Mouse (Mus musculus): ENCODE data around the gene Tbx6. TPM values are rescaled to one million over a fixed set of nuclear protein-coding genes. Genes with fewer than 3 reads are reported as not detected.
A peak's percentile ranks its signal among the peaks of the same experiment; 100 is the strongest.

Gene Tbx6
- polyA plus RNA-seq, 1 experiment = 3.0 TPM

GRCm38 (mm10) chr7:126749582-126750343 is 31.5 kb upstream of the Tbx6 start:
- TF ChIP-seq FLI1 (IDR thresholded peaks at IDR 0.05; ENCODE audit: low read length) (no peak), GATA1 (IDR thresholded peaks at IDR 0.05; ENCODE audit: borderline replicate concordance, low read length) (no peak)
- H3K9me3 ChIP-seq = peaks cover 5% of the 10 kb centered on the region
- H3K27me3 ChIP-seq (replicated peaks) = peaks cover 3% of the 10 kb centered on the region
- peaks cover 30% of the 10 kb centered on the region for H3K4me1 ChIP-seq
- no peak overlapping the region for H3K4me3 ChIP-seq (replicated peaks)
- no peaks in the 10 kb centered on the region for H3K36me3 ChIP-seq (replicated peaks; ENCODE audit: low read length)

GRCm38 (mm10) chr7:126754866-126755265 is 26.4 kb upstream of the Tbx6 start:
- Histone ChIP-seq H3K4me1 (peaks cover 31% of the 10 kb centered on the region), H3K36me3 (replicated peaks; ENCODE audit: low read length) (no peaks in the 10 kb centered on the region), H3K4me3 (replicated peaks) (peak overlapping the region; percentile 82), H3K9me3 (peaks cover 5% of the 10 kb centered on the region), H3K27me3 (replicated peaks) (peaks cover 3% of the 10 kb centered on the region)
- TF ChIP-seq GATA1 (IDR thresholded peaks at IDR 0.05; ENCODE audit: borderline replicate concordance, low read length) = no peak
- TF ChIP-seq FLI1 (IDR thresholded peaks at IDR 0.05; ENCODE audit: low read length) = no peak

- Histone ChIP-seq H3K9me3 (no peaks in the 10 kb centered on the region), H3K36me3 (replicated peaks; ENCODE audit: low read length) (peaks cover 31% of the 10 kb centered on the region), H3K4me3 (replicated peaks) (no peak overlapping the region), H3K27me3 (replicated peaks) (no peaks in the 10 kb centered on the region), H3K4me1 (peaks cover 67% of the 10 kb centered on the region)
- TF ChIP-seq FLI1 (IDR thresholded peaks at IDR 0.05; ENCODE audit: low read length) (no peak), GATA1 (IDR thresholded peaks at IDR 0.05; ENCODE audit: borderline replicate concordance, low read length) (no peak)
Observed at GRCm38 (mm10) chr7:126758539-126758938, 22.7 kb upstream of the Tbx6 start.

- Histone ChIP-seq H3K4me3 (replicated peaks) (peak within 1 kb of the TSS; percentile 100), H3K4me1 (peaks cover 70% of the 10 kb centered on the region), H3K9me3 (no peaks in the 10 kb centered on the region), H3K36me3 (replicated peaks; ENCODE audit: low read length) (peaks cover 37% of the 10 kb centered on the region), H3K27me3 (replicated peaks) (no peaks in the 10 kb centered on the region)
- no peak for TF ChIP-seq FLI1 (IDR thresholded peaks at IDR 0.05; ENCODE audit: low read length)
- TF ChIP-seq GATA1 (IDR thresholded peaks at IDR 0.05; ENCODE audit: borderline replicate concordance, low read length) = no peak
Observed at GRCm38 (mm10) chr7:126759050-126759671, 22.1 kb upstream of the Tbx6 start, which contains the start of gene Mapk3. Gene Mapk3, plus strand, starts transcription at chr7:126759601.

GRCm38 (mm10) chr7:126759672-126760390 is 21.5 kb upstream of the Tbx6 start:
- TF ChIP-seq FLI1 (IDR thresholded peaks at IDR 0.05; ENCODE audit: low read length) (no peak), GATA1 (IDR thresholded peaks at IDR 0.05; ENCODE audit: borderline replicate concordance, low read length) (no peak)
- Histone ChIP-seq H3K9me3 (no peaks in the 10 kb centered on the region), H3K4me1 (peaks cover 70% of the 10 kb centered on the region), H3K4me3 (replicated peaks) (peak overlapping the region; percentile 100), H3K27me3 (replicated peaks) (no peaks in the 10 kb centered on the region), H3K36me3 (replicated peaks; ENCODE audit: low read length) (peaks cover 44% of the 10 kb centered on the region)

GRCm38 (mm10) chr7:126760391-126760802 is 20.9 kb upstream of the Tbx6 start:
- Histone ChIP-seq H3K9me3 (no peaks in the 10 kb centered on the region), H3K4me3 (replicated peaks) (peak overlapping the region; percentile 100), H3K4me1 (peaks cover 70% of the 10 kb centered on the region), H3K27me3 (replicated peaks) (no peaks in the 10 kb centered on the region), H3K36me3 (replicated peaks; ENCODE audit: low read length) (peaks cover 49% of the 10 kb centered on the region)
- TF ChIP-seq GATA1 (IDR thresholded peaks at IDR 0.05; ENCODE audit: borderline replicate concordance, low read length) (no peak), FLI1 (IDR thresholded peaks at IDR 0.05; ENCODE audit: low read length) (no peak)

- TF ChIP-seq FLI1 (IDR thresholded peaks at IDR 0.05; ENCODE audit: low read length) = no peak
- no peak for TF ChIP-seq GATA1 (IDR thresholded peaks at IDR 0.05; ENCODE audit: borderline replicate concordance, low read length)
- Histone ChIP-seq H3K9me3 (no peaks in the 10 kb centered on the region), H3K4me3 (replicated peaks) (peak overlapping the region; percentile 100), H3K36me3 (replicated peaks; ENCODE audit: low read length) (peaks cover 55% of the 10 kb centered on the region), H3K4me1 (peaks cover 72% of the 10 kb centered on the region), H3K27me3 (replicated peaks) (no peaks in the 10 kb centered on the region)
Observed at GRCm38 (mm10) chr7:126760956-126761355, 20.3 kb upstream of the Tbx6 start.

GRCm38 (mm10) chr7:126761529-126762067 is 19.7 kb upstream of the Tbx6 start:
- peaks cover 61% of the 10 kb centered on the region for H3K36me3 ChIP-seq (replicated peaks; ENCODE audit: low read length)
- H3K27me3 ChIP-seq (replicated peaks) = no peaks in the 10 kb centered on the region
- peak overlapping the region; percentile 100 for H3K4me3 ChIP-seq (replicated peaks)
- peaks cover 79% of the 10 kb centered on the region for H3K4me1 ChIP-seq
- no peaks in the 10 kb centered on the region for H3K9me3 ChIP-seq
- TF ChIP-seq FLI1 (IDR thresholded peaks at IDR 0.05; ENCODE audit: low read length) = no peak
- TF ChIP-seq GATA1 (IDR thresholded peaks at IDR 0.05; ENCODE audit: borderline replicate concordance, low read length) = no peak

GRCm38 (mm10) chr7:126762471-126763008 is 18.7 kb upstream of the Tbx6 start:
- peaks cover 87% of the 10 kb centered on the region for H3K4me1 ChIP-seq
- TF ChIP-seq FLI1 (IDR thresholded peaks at IDR 0.05; ENCODE audit: low read length) = no peak
- TF ChIP-seq GATA1 (IDR thresholded peaks at IDR 0.05; ENCODE audit: borderline replicate concordance, low read length) = no peak
- peaks cover 71% of the 10 kb centered on the region for H3K36me3 ChIP-seq (replicated peaks; ENCODE audit: low read length)
- no peaks in the 10 kb centered on the region for H3K9me3 ChIP-seq
- no peaks in the 10 kb centered on the region for H3K27me3 ChIP-seq (replicated peaks)
- H3K4me3 ChIP-seq (replicated peaks) = no peak overlapping the region

All from megakaryocyte, embryonic 14.5 days (primary cell).